ENCODE assay signal across 30 mouse cellular contexts in genomic region chr13:100409181-100409580, GRCm38 (mm10). TPM values are rescaled to one million over a fixed set of nuclear protein-coding genes. Genes with fewer than 3 reads are reported as not detected.
"Had no signal": no experiment of that assay in that cellular context is flagged by ENCODE, and none has a peak within 500 bp of the region (broad histone marks: within the 10 kb centered on the region; RNA-seq: fewer than 3 reads in every experiment).

No protein-coding gene starts in this region.

- H3K4me1 ChIP-seq: heart, embryonic 13.5 days; heart, embryonic 15.5 days; hindbrain, embryonic 13.5 days; hindbrain, embryonic 15.5 days; limb, embryonic 13.5 days; limb, embryonic 15.5 days; liver, embryonic 12.5 days had no signal

- H3K27ac ChIP-seq: heart, adult 2 months; heart, embryonic 13.5 days; heart, embryonic 15.5 days; hindbrain, embryonic 13.5 days; hindbrain, embryonic 15.5 days; hindbrain, postnatal 0 days; kidney, postnatal 0 days; limb, embryonic 13.5 days; limb, embryonic 15.5 days; liver, embryonic 12.5 days; liver, embryonic 14.5 days had no signal

- ATAC-seq: hindbrain, postnatal 0 days; liver, embryonic 12.5 days had no signal

- H3K4me2 ChIP-seq: heart, embryonic 11.5 days; heart, embryonic 13.5 days; heart, embryonic 15.5 days; hindbrain, embryonic 13.5 days; hindbrain, embryonic 15.5 days; limb, embryonic 13.5 days; limb, embryonic 15.5 days; liver, embryonic 12.5 days had no signal

- H3K9me3 ChIP-seq: heart, embryonic 13.5 days; heart, embryonic 15.5 days; hindbrain, embryonic 13.5 days; hindbrain, embryonic 15.5 days; limb, embryonic 13.5 days; limb, embryonic 15.5 days; liver, embryonic 12.5 days had no signal

- DNase-seq: gastrocnemius, postnatal 14 days; gastrocnemius, postnatal 36 days; heart, adult 11 months; heart, adult 2 months; heart, postnatal 14 days; heart, postnatal 36 days; kidney, adult 18-20 months; kidney, adult 8-10 months; kidney, postnatal 25 days; kidney, postnatal 4 days; layer of hippocampus, adult 9-11 months; layer of hippocampus, postnatal 36 days; left cerebral cortex, postnatal 4 days had no signal

- H3K4me3 ChIP-seq: heart, adult 2 months; heart, embryonic 13.5 days; heart, embryonic 15.5 days; hindbrain, embryonic 13.5 days; hindbrain, embryonic 15.5 days; limb, embryonic 13.5 days; limb, embryonic 15.5 days; liver, embryonic 12.5 days had no signal

- H3K36me3 ChIP-seq: heart, embryonic 13.5 days; heart, embryonic 15.5 days; hindbrain, embryonic 13.5 days; hindbrain, embryonic 15.5 days; limb, embryonic 13.5 days; limb, embryonic 15.5 days; liver, embryonic 12.5 days had no signal

- H3K27me3 ChIP-seq: heart, embryonic 13.5 days; heart, embryonic 15.5 days; hindbrain, embryonic 13.5 days; hindbrain, embryonic 15.5 days; limb, embryonic 13.5 days; limb, embryonic 15.5 days; liver, embryonic 12.5 days had no signal

- H3K9ac ChIP-seq: heart, embryonic 13.5 days; heart, embryonic 15.5 days; hindbrain, embryonic 13.5 days; hindbrain, embryonic 15.5 days; limb, embryonic 13.5 days; limb, embryonic 15.5 days; liver, embryonic 12.5 days; liver, embryonic 14.5 days had no signal

RNA-seq across cellular contexts. Expression of gene Naip1, which starts 43.5 kb away (rescaled TPM):
- total RNA-seq: gastrocnemius, adult 18-20 months; gastrocnemius, adult 8-10 months; gastrocnemius, postnatal 14 days; gastrocnemius, postnatal 36 days; hematopoietic stem cell, adult 5-6 weeks had no signal
- polyA plus RNA-seq: heart, adult 2 months; heart, embryonic 11.5 days; heart, embryonic 13.5 days; heart, embryonic 15.5 days; heart, postnatal 0 days; hindbrain, embryonic 11.5 days; kidney, postnatal 0 days; limb, embryonic 11.5 days; limb, embryonic 15.5 days; liver, embryonic 12.5 days had no signal
